Mouse (Mus musculus) limb, embryonic 14.5 days (tissue): Measurements from ENCODE around the gene Klhl7. TPM values are rescaled to one million over a fixed set of nuclear protein-coding genes. Genes with fewer than 3 reads are reported as not detected.

Experiments used
- ATAC-seq: fragments of 200-750 bp; cut with Nextera tagmentation; 2 replicates; pipeline ENCODE4 v1.8.0; 2017; ENCODE audit warnings: low read depth, moderate number of reproducible peaks, moderate TSS enrichment; ENCODE audit not compliant: low FRiP score
- DNase-seq: peaks from one replicate; pipeline ENCODE4 v3.0.0-alpha.2; 2015; ENCODE audit warnings: low spot score
- H3K27ac ChIP-seq: fragments of 300-500 bp; sonication (generic); replicated peaks from 2 replicates; pipeline ENCODE4 v1.5.1; 2014; ENCODE audit warnings: low read depth, mild to moderate bottlenecking, low read length, moderate library complexity, mixed read lengths
- H3K27me3 ChIP-seq: fragments of 300-500 bp; sonication (generic); 2 replicates; pipeline ENCODE4 v1.6.1; 2014; ENCODE audit warnings: low read length, mixed read lengths; ENCODE audit not compliant: control insufficient read depth, insufficient read depth
- H3K36me3 ChIP-seq: fragments of 300-500 bp; sonication (generic); 2 replicates; pipeline ENCODE4 v1.6.1; 2014; ENCODE audit warnings: mild to moderate bottlenecking, low read length, moderate library complexity, mixed read lengths; ENCODE audit not compliant: control insufficient read depth, insufficient read depth
- H3K4me1 ChIP-seq: fragments of 300-500 bp; sonication (generic); 2 replicates; pipeline ENCODE4 v1.6.1; 2014; ENCODE audit warnings: antibody characterized with exemption, low read length, mixed read lengths; ENCODE audit not compliant: control insufficient read depth, insufficient read depth
- H3K4me2 ChIP-seq: fragments of 300-500 bp; sonication (generic); replicated peaks from 2 replicates; pipeline ENCODE4 v1.6.1; 2014; ENCODE audit warnings: low read depth, mild to moderate bottlenecking, low read length, moderate library complexity; ENCODE audit not compliant: severe bottlenecking
- H3K4me3 ChIP-seq: fragments of 300-500 bp; sonication (generic); replicated peaks from 2 replicates; pipeline ENCODE4 v1.5.1; 2014; ENCODE audit warnings: low read length
- H3K9ac ChIP-seq: fragments of 300-500 bp; sonication (generic); 2 replicates; pipeline ENCODE4 v1.6.1; 2014; ENCODE audit warnings: mild to moderate bottlenecking, low read depth, low read length, moderate library complexity; ENCODE audit not compliant: severe bottlenecking
- H3K9me3 ChIP-seq: fragments of 300-500 bp; sonication (generic); 2 replicates; pipeline ENCODE4 v1.6.1; 2016; ENCODE audit warnings: low read length; ENCODE audit not compliant: control insufficient read depth
- POLR2A ChIP-seq: fragments of 200-500 bp; IDR thresholded peaks from 2 replicates; pipeline ENCODE4 v1.8.0; 2012; ENCODE audit warnings: inconsistent platforms, mild to moderate bottlenecking, moderate library complexity, borderline replicate concordance; ENCODE audit not compliant: insufficient read depth, insufficient read length; ENCODE audit errors: extremely low read depth
- WGBS: fragments of 180-500 bp; shearing (Covaris S2); extraction: QIAGEN DNeasy Blood & Tissue Kit; methylation state at CpG from one replicate; pipeline ENCODE4 v1.1.7; 2014; 5-methylcytosine and 5-hydroxymethylcytosine counted together
- polyA plus RNA-seq, 2 experiments: library from polyadenylated mRNA; depleted of rRNA in 1 of 2; stranded (reverse) in 1 of 2; unstranded in 1 of 2; fragments of >200 nt; fragmentation: Nextera tagmentation in 1 of 2; extraction: Ambion mirVana in 1 of 2; gene quantifications; 2 replicates each; pipeline versions ENCODE4 v1.2.1 to v1.2.3; 2012 to 2014

Gene Klhl7
- polyA plus RNA-seq, 2 experiments, result 33.7 to 51.7 TPM

GRCm38 (mm10) chr5:24084835-24085234 lies 15.6 kb upstream of the Klhl7 start:
- no peak overlapping the region for H3K4me2 ChIP-seq
- no peak for ATAC-seq
- no peaks in the 10 kb centered on the region for H3K27me3 ChIP-seq
- H3K4me3 ChIP-seq, result no peak overlapping the region
- H3K9ac ChIP-seq, result no peak overlapping the region
- H3K9me3 ChIP-seq, result no peaks in the 10 kb centered on the region
- H3K36me3 ChIP-seq, result no peaks in the 10 kb centered on the region
- TF ChIP-seq POLR2A, result no peak
- H3K4me1 ChIP-seq, result no peaks in the 10 kb centered on the region
- no peak overlapping the region for H3K27ac ChIP-seq
- DNase-seq, result no peak
- WGBS, result 60% methylated on average over 4 of the region's 4 CpGs

- no peak overlapping the region for H3K4me3 ChIP-seq
- no peak overlapping the region for H3K9ac ChIP-seq
- 86% methylated on average over 16 of the region's 16 CpGs for WGBS
- DNase-seq, result no peak
- no peaks in the 10 kb centered on the region for H3K27me3 ChIP-seq
- no peaks in the 10 kb centered on the region for H3K36me3 ChIP-seq
- H3K27ac ChIP-seq, result no peak overlapping the region
- H3K4me1 ChIP-seq, result no peaks in the 10 kb centered on the region
- ATAC-seq, result no peak
- TF ChIP-seq POLR2A, result no peak
- H3K4me2 ChIP-seq, result no peak overlapping the region
- H3K9me3 ChIP-seq, result no peaks in the 10 kb centered on the region
Measured at GRCm38 (mm10) chr5:24086241-24086640, 14.2 kb upstream of the Klhl7 start.

- Histone ChIP-seq H3K4me1 (no peaks in the 10 kb centered on the region), H3K27me3 (no peaks in the 10 kb centered on the region), H3K4me3 (no peak overlapping the region), H3K36me3 (no peaks in the 10 kb centered on the region), H3K9me3 (no peaks in the 10 kb centered on the region), H3K4me2 (no peak overlapping the region), H3K9ac (no peak overlapping the region), H3K27ac (no peak overlapping the region)
- TF ChIP-seq POLR2A, result no peak
- DNase-seq, result no peak
- no peak for ATAC-seq
- WGBS, result 73% methylated on average over 3 of the region's 3 CpGs
Measured at GRCm38 (mm10) chr5:24086865-24087264, 13.5 kb upstream of the Klhl7 start.

- Histone ChIP-seq H3K4me3 (no peak overlapping the region), H3K27me3 (no peaks in the 10 kb centered on the region), H3K4me1 (no peaks in the 10 kb centered on the region), H3K36me3 (no peaks in the 10 kb centered on the region), H3K9me3 (no peaks in the 10 kb centered on the region), H3K27ac (no peak overlapping the region), H3K4me2 (no peak overlapping the region), H3K9ac (no peak overlapping the region)
- ATAC-seq (no peak), DNase-seq (no peak)
- WGBS, result 77% methylated on average over 1 of the region's 1 CpGs
- no peak for TF ChIP-seq POLR2A
Measured at GRCm38 (mm10) chr5:24088451-24088850, 12.0 kb upstream of the Klhl7 start.

GRCm38 (mm10) chr5:24092496-24092895 lies 7.9 kb upstream of the Klhl7 start:
- Histone ChIP-seq H3K27ac (no peak overlapping the region), H3K9me3 (no peaks in the 10 kb centered on the region), H3K9ac (no peak overlapping the region), H3K36me3 (no peaks in the 10 kb centered on the region), H3K27me3 (no peaks in the 10 kb centered on the region), H3K4me1 (no peaks in the 10 kb centered on the region), H3K4me2 (no peak overlapping the region), H3K4me3 (no peak overlapping the region)
- WGBS, result 71% methylated on average over 3 of the region's 3 CpGs
- DNase-seq, result no peak
- no peak for TF ChIP-seq POLR2A
- no peak for ATAC-seq

- WGBS, result 74% methylated on average over 6 of the region's 6 CpGs
- ATAC-seq, result no peak
- H3K9me3 ChIP-seq, result no peaks in the 10 kb centered on the region
Measured at GRCm38 (mm10) chr5:24095393-24095792, 5.0 kb upstream of the Klhl7 start.

More at GRCm38 (mm10) chr5:24095393-24095792, 5.0 kb upstream of the Klhl7 start:
- Histone ChIP-seq H3K27ac (no peak overlapping the region), H3K4me1 (0 out of 2 replicates have a peak, but pooled peaks cover 3% of the 10 kb centered on the region), H3K9ac (no peak overlapping the region), H3K36me3 (no peaks in the 10 kb centered on the region), H3K4me2 (no peak overlapping the region), H3K4me3 (no peak overlapping the region), H3K27me3 (no peaks in the 10 kb centered on the region)
- DNase-seq, result no peak
- no peak for TF ChIP-seq POLR2A
